Mouse (Mus musculus) right cerebral cortex, postnatal 25 days (tissue): ENCODE measurements around the gene Zfp791.
"Not testable (repeated sequence)": the region's sequence is repeated elsewhere in the genome, so short reads cannot be mapped to it uniquely, and the experiment has no call there.

ENCODE experiments used
- DNase-seq: peaks from one replicate; pipeline ENCODE4 v3.0.0; 2022

Gene Zfp791

GRCm38 (mm10) chr8:85082169-85082568, 40.7 kb downstream of the Zfp791 start:
- not testable (repeated sequence) for DNase-seq

- no peak for DNase-seq
Measured at GRCm38 (mm10) chr8:85081216-85081555, 41.7 kb downstream of the Zfp791 start, which contains the start of gene Wdr83. Gene Wdr83, minus strand, starts transcription at chr8:85081306.

- DNase-seq = peak; percentile 56
Measured at GRCm38 (mm10) chr8:85080532-85081215, 42.2 kb downstream of the Zfp791 start, which contains the start of gene Wdr83os. Gene Wdr83os, plus strand, starts transcription at chr8:85080740.

GRCm38 (mm10) chr8:85080214-85080531, 42.7 kb downstream of the Zfp791 start:
- no peak for DNase-seq

GRCm38 (mm10) chr8:85076993-85077392, 45.9 kb downstream of the Zfp791 start:
- DNase-seq = peak; percentile 81

GRCm38 (mm10) chr8:85076001-85076400, 46.9 kb downstream of the Zfp791 start:
- DNase-seq = no peak

- no peak for DNase-seq
Measured at GRCm38 (mm10) chr8:85074617-85075016, 48.3 kb downstream of the Zfp791 start.

- no peak for DNase-seq
Measured at GRCm38 (mm10) chr8:85074167-85074566, 48.7 kb downstream of the Zfp791 start.

- no peak for DNase-seq
Measured at GRCm38 (mm10) chr8:85073041-85073612, 49.8 kb downstream of the Zfp791 start.

GRCm38 (mm10) chr8:85072364-85072929, 50.4 kb downstream of the Zfp791 start:
- DNase-seq = no peak

- DNase-seq = peak; percentile 89
Measured at GRCm38 (mm10) chr8:85071514-85072281, 51.2 kb downstream of the Zfp791 start, which contains the start of gene Dhps. Gene Dhps, plus strand, starts transcription at chr8:85071757.

- DNase-seq = no peak
Measured at GRCm38 (mm10) chr8:85071041-85071440, 51.9 kb downstream of the Zfp791 start.

GRCm38 (mm10) chr8:85067982-85068381, 54.9 kb downstream of the Zfp791 start, which contains the start of gene Gm5741:
Gene Gm5741, minus strand, starts transcription at chr8:85067982.
- DNase-seq = no peak

GRCm38 (mm10) chr8:85067155-85067554, 55.7 kb downstream of the Zfp791 start:
- DNase-seq = no peak

GRCm38 (mm10) chr8:85065213-85065612, 57.7 kb downstream of the Zfp791 start:
- no peak for DNase-seq

GRCm38 (mm10) chr8:85062603-85063002, 60.3 kb downstream of the Zfp791 start:
- DNase-seq = no peak

- peak; percentile 89 for DNase-seq
Measured at GRCm38 (mm10) chr8:85059879-85060616, 62.8 kb downstream of the Zfp791 start, which contains the start of gene Fbxw9. Gene Fbxw9, plus strand, starts transcription at chr8:85060055.
